Mouse (Mus musculus): Measurements from ENCODE around the gene Tmsb15a. TPM values are rescaled to one million over a fixed set of nuclear protein-coding genes. Genes with fewer than 3 reads are reported as not detected.

Gene Tmsb15a
- polyA plus RNA-seq, 1 experiment from 2014 or later, result not detected

GRCm38 (mm10) chrX:135703111-135703510 is 21.9 kb downstream of the Tmsb15a start:
- ATAC-seq, result no peak
- no peak overlapping the region for H3K27ac ChIP-seq
- H3K4me1 ChIP-seq (replicated peaks), result no peaks in the 10 kb centered on the region
- peaks cover 3% of the 10 kb centered on the region; the same call in 1 of the 2 replicates for H3K27me3 ChIP-seq
- H3K4me2 ChIP-seq (replicated peaks), result no peak overlapping the region
- no peak overlapping the region for H3K9ac ChIP-seq (replicated peaks)
- H3K9me3 ChIP-seq, result no peaks in the 10 kb centered on the region
- WGBS, result 94% methylated on average over 1 of the region's 1 CpGs
- H3K4me3 ChIP-seq (replicated peaks), result no peak overlapping the region
- no peaks in the 10 kb centered on the region for H3K36me3 ChIP-seq

- H3K4me2 ChIP-seq (replicated peaks), result no peak within 1 kb of the TSS
- H3K4me3 ChIP-seq (replicated peaks), result no peak within 1 kb of the TSS
- no peak within 1 kb of the TSS for H3K27ac ChIP-seq
- peaks cover 4% of the 10 kb centered on the region; the same call in 1 of the 2 replicates for H3K27me3 ChIP-seq
- no peaks in the 10 kb centered on the region for H3K4me1 ChIP-seq (replicated peaks)
- no peak within 1 kb of the TSS for H3K9ac ChIP-seq (replicated peaks)
- no peaks in the 10 kb centered on the region for H3K36me3 ChIP-seq
- no peak for ATAC-seq
- WGBS, result 66% methylated on average over 1 of the region's 1 CpGs
- H3K9me3 ChIP-seq, result no peaks in the 10 kb centered on the region
Observed at GRCm38 (mm10) chrX:135693633-135694032, 31.4 kb downstream of the Tmsb15a start, which contains the start of gene Tcp11x2. Tcp11x2 (minus strand) TSS chrX:135693790.

GRCm38 (mm10) chrX:135687802-135688201 is 37.3 kb downstream of the Tmsb15a start:
- no peaks in the 10 kb centered on the region for H3K9me3 ChIP-seq
- no peak overlapping the region for H3K4me3 ChIP-seq (replicated peaks)
- no peaks in the 10 kb centered on the region for H3K4me1 ChIP-seq (replicated peaks)
- no peaks in the 10 kb centered on the region for H3K36me3 ChIP-seq
- H3K27me3 ChIP-seq, result no peaks in the 10 kb centered on the region; the same call in 1 of the 2 replicates
- no peak overlapping the region for H3K9ac ChIP-seq (replicated peaks)
- 77% methylated on average over 3 of the region's 3 CpGs for WGBS
- H3K4me2 ChIP-seq (replicated peaks), result no peak overlapping the region
- no peak overlapping the region for H3K27ac ChIP-seq
- ATAC-seq, result no peak

- 82% methylated on average over 2 of the region's 2 CpGs for WGBS
- Histone ChIP-seq H3K27ac (no peak overlapping the region), H3K27me3 (no peaks in the 10 kb centered on the region; the same call in 1 of the 2 replicates), H3K4me1 (replicated peaks) (no peaks in the 10 kb centered on the region), H3K4me3 (replicated peaks) (no peak overlapping the region), H3K9ac (replicated peaks) (no peak overlapping the region), H3K9me3 (no peaks in the 10 kb centered on the region), H3K4me2 (replicated peaks) (no peak overlapping the region), H3K36me3 (no peaks in the 10 kb centered on the region)
- ATAC-seq, result no peak
Observed at GRCm38 (mm10) chrX:135681858-135682257, 43.2 kb downstream of the Tmsb15a start.

Small RNA genes within 50 kb of the gene (microRNA-seq; reads per million reads assigned to microRNA genes)
- not detected for gene Mir7646

Other genes with a start within 250 kb of the Tmsb15a start
- gene AV320801, start 230.7 kb downstream of the Tmsb15a start, polyA plus RNA-seq (2015; fragmentation: Nextera tagmentation; extraction: Ambion mirVana), result not detected in 2 replicates
- gene Nxf7, start 126.5 kb downstream of the Tmsb15a start, polyA plus RNA-seq (2015; fragmentation: Nextera tagmentation; extraction: Ambion mirVana), result not detected in 2 replicates
- not detected in 2 replicates for gene Prame, start 97.6 kb downstream of the Tmsb15a start, polyA plus RNA-seq (2015; fragmentation: Nextera tagmentation; extraction: Ambion mirVana)
- gene Tcp11x2, start 31.5 kb downstream of the Tmsb15a start, polyA plus RNA-seq (2015; fragmentation: Nextera tagmentation; extraction: Ambion mirVana), result not detected in 2 replicates
- 11.7 and 13.5 TPM in 2 replicates for gene Armcx5, start 17.5 kb upstream of the Tmsb15a start, polyA plus RNA-seq (2015; fragmentation: Nextera tagmentation; extraction: Ambion mirVana)
- gene Gprasp1, start 17.5 kb upstream of the Tmsb15a start, polyA plus RNA-seq (2015; fragmentation: Nextera tagmentation; extraction: Ambion mirVana), result 163 and 181 TPM in 2 replicates
- 111 and 116 TPM in 2 replicates for gene Bhlhb9, start 72.3 kb upstream of the Tmsb15a start, polyA plus RNA-seq (2015; fragmentation: Nextera tagmentation; extraction: Ambion mirVana)
- 157 and 166 TPM in 2 replicates for gene Gprasp2, start 113.8 kb upstream of the Tmsb15a start, polyA plus RNA-seq (2015; fragmentation: Nextera tagmentation; extraction: Ambion mirVana)

All from midbrain, embryonic 13.5 days (tissue).